Mouse (Mus musculus) stomach, embryonic 16.5 days (tissue): ENCODE measurements at regions not wholly inside any gene's neighbourhood (a gene's known extent, or its start where the extent isn't known, plus 50 kb on each side); places are given as distances from the start of the nearest gene placed in this dataset.

Experiments
- ATAC-seq: fragments of 200-750 bp; cut with Nextera tagmentation; 2 replicates; pipeline ENCODE4 v1.8.0; 2017; ENCODE audit warnings: moderate number of reproducible peaks, moderate TSS enrichment; ENCODE audit not compliant: insufficient read depth, low FRiP score
- H3K27ac ChIP-seq: fragments of 300-500 bp; sonication (generic); 2 replicates; pipeline ENCODE4 v1.5.1; 2014; ENCODE audit warnings: low read length
- H3K27me3 ChIP-seq: fragments of 300-500 bp; sonication (generic); 2 replicates; pipeline ENCODE4 v1.6.1; 2014; ENCODE audit warnings: low read length, control low read depth, mixed read lengths; ENCODE audit not compliant: control insufficient read depth, insufficient read depth
- H3K36me3 ChIP-seq: fragments of 300-500 bp; sonication (generic); 2 replicates; pipeline ENCODE4 v1.6.1; 2014; ENCODE audit warnings: low read length; ENCODE audit not compliant: control insufficient read depth, insufficient read depth
- H3K4me1 ChIP-seq: fragments of 300-500 bp; sonication (generic); 2 replicates; pipeline ENCODE4 v1.6.1; 2014; ENCODE audit warnings: low read length, control low read depth, mixed read lengths; ENCODE audit not compliant: control insufficient read depth, insufficient read depth
- H3K4me2 ChIP-seq: fragments of 300-500 bp; sonication (generic); 2 replicates; pipeline ENCODE4 v1.6.1; 2014; ENCODE audit warnings: low read depth, low read length, mixed read lengths
- H3K4me3 ChIP-seq: fragments of 300-500 bp; sonication (generic); replicated peaks from 2 replicates; pipeline ENCODE4 v1.5.1; 2014; ENCODE audit warnings: mild to moderate bottlenecking, low read length
- H3K9ac ChIP-seq: fragments of 300-500 bp; sonication (generic); 2 replicates; pipeline ENCODE4 v1.6.1; 2014; ENCODE audit warnings: low read length
- H3K9me3 ChIP-seq: fragments of 300-500 bp; sonication (generic); replicated peaks from 2 replicates; pipeline ENCODE4 v1.6.1; 2016; ENCODE audit warnings: low read length, control low read depth; ENCODE audit not compliant: control insufficient read depth
- WGBS: fragments of 180-500 bp; shearing (Covaris S2); extraction: QIAGEN DNeasy Blood & Tissue Kit; methylation state at CpG from one replicate; pipeline ENCODE4 v1.1.7; 2014; 5-methylcytosine and 5-hydroxymethylcytosine counted together

DNA sequence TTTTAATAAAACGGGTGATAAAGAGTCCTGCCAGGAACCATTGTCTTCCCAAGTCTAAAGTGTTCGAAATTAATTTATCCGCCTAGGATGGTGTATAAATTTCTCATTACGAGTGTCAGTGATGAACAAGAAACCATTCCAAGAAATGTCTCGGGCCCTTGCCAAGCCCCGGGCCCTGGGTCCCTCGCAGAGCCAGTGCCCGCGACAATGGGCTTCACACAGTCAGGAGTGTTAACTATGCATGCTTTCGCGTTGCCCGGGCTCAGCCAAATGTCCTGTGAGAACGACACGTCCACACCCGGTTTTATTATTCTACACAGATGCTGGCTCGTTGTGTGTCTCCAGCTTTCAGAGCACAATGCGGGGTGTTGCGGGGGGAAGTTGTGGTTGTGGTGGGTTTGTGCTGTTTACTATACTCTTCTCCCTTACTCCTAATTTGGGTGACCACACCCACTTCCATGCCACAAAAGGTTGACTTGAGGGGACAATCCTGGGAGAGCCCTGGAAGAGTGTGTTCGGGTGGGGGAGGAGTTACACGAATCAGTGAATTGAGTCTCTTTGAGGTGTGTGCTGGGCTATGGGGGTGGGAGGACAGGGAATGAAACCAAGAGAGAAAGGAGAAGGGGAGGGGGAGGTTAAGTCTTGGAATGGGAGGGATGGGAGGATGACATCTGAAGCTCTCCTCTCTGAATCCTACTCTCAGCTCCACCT is 166.5 kb downstream of the Inhbb start:
- no peak for ATAC-seq
- H3K27me3 ChIP-seq: no peaks in the 10 kb centered on the region
- 83% methylated on average over 20 of the region's 20 CpGs for WGBS
- no peak overlapping the region for H3K27ac ChIP-seq
- no peaks in the 10 kb centered on the region for H3K9me3 ChIP-seq
- H3K9ac ChIP-seq: no peak overlapping the region
- no peaks in the 10 kb centered on the region for H3K36me3 ChIP-seq
- H3K4me1 ChIP-seq: no peaks in the 10 kb centered on the region
- H3K4me2 ChIP-seq: no peak overlapping the region
- no peak overlapping the region for H3K4me3 ChIP-seq

DNA sequence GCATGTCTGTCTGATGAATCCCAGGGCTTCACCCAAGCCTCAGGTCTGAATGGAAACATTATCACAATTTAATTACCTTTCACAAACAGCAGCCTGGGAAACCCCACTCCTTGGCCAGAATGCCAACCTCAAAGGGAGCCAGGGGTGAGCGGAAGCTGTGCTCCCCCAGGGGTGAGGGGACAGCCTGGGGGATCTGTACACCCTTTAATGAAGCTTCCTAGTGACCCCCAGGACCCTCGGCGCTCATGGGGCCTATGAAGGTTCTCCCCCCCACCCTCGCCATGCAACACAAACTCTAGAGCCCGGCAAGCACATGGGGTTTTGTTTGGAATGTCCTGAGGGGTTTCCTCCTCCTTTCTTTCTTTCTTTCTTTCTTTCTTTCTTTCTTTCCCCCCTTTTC is 167.1 kb downstream of the Inhbb start:
- H3K9ac ChIP-seq: no peak overlapping the region
- 91% methylated on average over 5 of the region's 5 CpGs for WGBS

DNA sequence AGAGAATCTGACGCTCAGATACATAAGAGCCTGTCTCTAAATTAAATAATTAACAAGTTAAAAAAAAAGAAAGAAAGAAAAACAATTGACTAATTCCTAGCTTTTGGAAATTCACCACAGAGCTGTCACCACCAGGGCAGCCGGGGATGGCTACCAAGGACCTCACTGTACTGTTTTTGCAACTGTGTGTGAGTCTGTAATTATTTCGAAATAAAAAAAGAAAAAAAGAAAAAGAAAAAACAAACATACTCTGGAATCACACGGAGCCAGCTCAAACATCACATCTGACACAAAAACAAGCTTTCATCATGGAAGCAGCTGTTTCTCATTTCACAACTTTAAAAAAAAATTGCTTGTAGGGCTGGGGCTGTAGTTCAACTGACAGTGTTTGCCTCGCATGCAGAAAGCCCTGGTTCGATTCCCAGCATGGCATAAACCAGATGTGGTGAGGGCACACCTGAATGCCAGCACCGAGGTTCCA is 168.6 kb downstream of the Inhbb start:
- WGBS: 58% methylated on average over 7 of the region's 7 CpGs
- no peak for ATAC-seq

More for the DNA sequence above, 167.1 kb downstream of the Inhbb start:
- H3K9me3 ChIP-seq: no peaks in the 10 kb centered on the region
- no peak for ATAC-seq
- H3K36me3 ChIP-seq: no peaks in the 10 kb centered on the region
- no peak overlapping the region for H3K4me3 ChIP-seq
- H3K4me2 ChIP-seq: no peak overlapping the region
- no peak overlapping the region for H3K27ac ChIP-seq
- no peaks in the 10 kb centered on the region for H3K27me3 ChIP-seq
- no peaks in the 10 kb centered on the region for H3K4me1 ChIP-seq

DNA sequence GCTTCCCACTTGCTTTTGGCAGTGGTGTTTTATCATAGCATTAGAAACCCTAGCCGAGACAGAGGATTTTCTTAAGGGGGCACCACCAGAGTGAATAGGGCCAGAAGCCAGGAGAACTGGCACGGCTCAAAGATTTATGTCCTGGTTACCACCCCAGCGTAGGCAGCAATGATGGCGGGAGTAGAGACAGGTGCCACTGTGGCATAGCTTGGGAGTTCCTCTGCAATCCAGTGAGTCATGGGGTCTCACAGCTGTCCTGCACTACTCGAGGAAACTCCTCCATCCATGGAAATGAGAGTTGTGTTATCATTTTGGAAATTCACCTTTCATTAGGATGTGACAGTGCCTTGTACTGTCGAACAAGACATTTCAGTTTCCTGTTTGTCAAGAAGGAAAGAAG is 169.6 kb downstream of the Inhbb start:
- Histone ChIP-seq H3K36me3 (no peaks in the 10 kb centered on the region), H3K4me1 (no peaks in the 10 kb centered on the region), H3K4me3 (no peak overlapping the region), H3K9me3 (no peaks in the 10 kb centered on the region), H3K9ac (no peak overlapping the region), H3K27me3 (no peaks in the 10 kb centered on the region), H3K4me2 (no peak overlapping the region), H3K27ac (no peak overlapping the region)
- ATAC-seq: no peak
- WGBS: 81% methylated on average over 6 of the region's 6 CpGs

More for the DNA sequence above, 168.6 kb downstream of the Inhbb start:
- Histone ChIP-seq H3K4me3 (no peak overlapping the region), H3K27me3 (no peaks in the 10 kb centered on the region), H3K36me3 (no peaks in the 10 kb centered on the region), H3K27ac (no peak overlapping the region), H3K4me1 (no peaks in the 10 kb centered on the region), H3K9me3 (no peaks in the 10 kb centered on the region), H3K4me2 (no peak overlapping the region), H3K9ac (no peak overlapping the region)

DNA sequence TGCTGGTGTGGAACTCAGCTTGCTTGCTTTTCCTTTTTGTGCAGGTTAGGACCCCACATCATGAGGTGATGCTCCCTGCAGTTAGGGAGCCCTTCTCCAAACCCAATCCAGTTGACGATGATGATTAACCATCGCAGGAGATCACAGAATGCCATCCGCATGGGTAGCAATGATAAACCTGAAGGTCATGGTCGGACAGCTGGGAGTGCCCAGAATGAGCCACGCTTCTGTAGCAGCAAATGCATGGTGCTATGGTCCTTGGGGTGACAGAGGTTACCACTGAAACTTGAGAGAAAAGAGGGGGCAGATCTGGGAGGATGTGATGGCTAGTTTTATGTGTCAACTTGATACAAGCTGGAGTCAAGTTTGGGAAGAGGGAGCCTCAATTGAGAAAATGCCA is 170.3 kb downstream of the Inhbb start:
- H3K27ac ChIP-seq: no peak overlapping the region
- no peak overlapping the region for H3K4me3 ChIP-seq
- H3K4me2 ChIP-seq: no peak overlapping the region
- H3K36me3 ChIP-seq: no peaks in the 10 kb centered on the region
- no peaks in the 10 kb centered on the region for H3K9me3 ChIP-seq
- no peak overlapping the region for H3K9ac ChIP-seq
- 93% methylated on average over 5 of the region's 5 CpGs for WGBS
- H3K27me3 ChIP-seq: no peaks in the 10 kb centered on the region
- no peak for ATAC-seq
- H3K4me1 ChIP-seq: no peaks in the 10 kb centered on the region

DNA sequence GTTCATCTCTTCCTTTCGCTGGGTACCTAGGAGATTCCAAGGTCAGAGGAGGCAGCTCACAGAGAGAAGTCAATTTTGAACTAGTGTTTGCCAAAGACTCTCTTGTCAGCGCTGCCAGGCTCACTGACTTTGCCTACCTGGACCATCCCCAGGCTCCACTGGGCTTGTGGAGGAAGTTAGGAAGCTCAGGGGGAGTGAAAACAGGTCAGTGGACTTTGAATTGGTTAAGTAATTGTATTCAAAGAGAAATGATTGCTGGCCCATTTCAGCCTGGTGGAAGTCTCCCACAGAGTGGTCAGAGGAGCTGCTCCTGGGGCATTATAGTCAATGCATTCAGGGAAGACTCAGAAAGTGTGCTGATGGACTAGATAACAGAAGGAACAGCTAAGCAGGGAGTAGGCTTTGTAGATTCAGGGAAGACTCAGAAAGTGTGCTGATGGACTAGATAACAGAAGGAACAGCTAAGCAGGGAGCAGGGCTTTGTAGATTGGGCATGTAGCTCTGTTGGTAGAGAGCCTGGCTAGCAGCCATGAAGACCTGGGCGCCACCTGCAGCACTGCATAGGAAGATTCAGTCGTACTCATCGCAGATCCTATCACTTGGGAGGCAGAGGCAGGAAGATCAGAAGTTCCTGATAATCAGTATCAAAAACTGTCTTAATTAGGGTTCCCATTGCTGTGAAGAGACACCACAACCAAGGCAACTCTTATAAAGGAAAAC is 173.1 kb downstream of the Inhbb start:
- no peak for ATAC-seq
- Histone ChIP-seq H3K27me3 (no peaks in the 10 kb centered on the region), H3K36me3 (no peaks in the 10 kb centered on the region), H3K4me3 (no peak overlapping the region), H3K9me3 (no peaks in the 10 kb centered on the region), H3K9ac (no peak overlapping the region), H3K4me1 (no peaks in the 10 kb centered on the region), H3K4me2 (no peak overlapping the region), H3K27ac (no peak overlapping the region)
- 80% methylated on average over 5 of the region's 5 CpGs for WGBS

DNA sequence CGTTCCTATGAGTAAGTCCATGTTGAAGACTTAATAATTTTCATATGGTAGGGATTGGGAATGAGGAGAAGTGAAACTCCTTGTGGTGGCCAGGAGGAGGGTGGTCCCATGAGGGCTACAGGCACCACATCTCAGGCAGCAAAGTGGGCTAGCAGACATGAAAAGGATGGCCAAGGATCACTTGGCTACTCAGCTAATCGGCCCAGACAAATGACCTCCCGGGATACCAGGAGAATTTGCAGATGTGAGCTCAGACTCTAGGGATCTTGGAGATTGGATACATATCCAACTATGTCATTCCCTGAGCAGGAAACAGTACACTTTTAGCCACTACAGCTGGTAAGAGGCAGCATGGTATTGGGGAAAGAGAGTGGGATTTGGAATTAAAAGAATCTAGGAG is 174.9 kb downstream of the Inhbb start:
- no peak for ATAC-seq
- no peak overlapping the region for H3K9ac ChIP-seq
- H3K4me3 ChIP-seq: no peak overlapping the region
- H3K36me3 ChIP-seq: no peaks in the 10 kb centered on the region
- no peak overlapping the region for H3K4me2 ChIP-seq
- H3K4me1 ChIP-seq: no peaks in the 10 kb centered on the region
- H3K9me3 ChIP-seq: no peaks in the 10 kb centered on the region
- H3K27me3 ChIP-seq: no peaks in the 10 kb centered on the region
- no peak overlapping the region for H3K27ac ChIP-seq
- 60% methylated on average over 3 of the region's 3 CpGs for WGBS

DNA sequence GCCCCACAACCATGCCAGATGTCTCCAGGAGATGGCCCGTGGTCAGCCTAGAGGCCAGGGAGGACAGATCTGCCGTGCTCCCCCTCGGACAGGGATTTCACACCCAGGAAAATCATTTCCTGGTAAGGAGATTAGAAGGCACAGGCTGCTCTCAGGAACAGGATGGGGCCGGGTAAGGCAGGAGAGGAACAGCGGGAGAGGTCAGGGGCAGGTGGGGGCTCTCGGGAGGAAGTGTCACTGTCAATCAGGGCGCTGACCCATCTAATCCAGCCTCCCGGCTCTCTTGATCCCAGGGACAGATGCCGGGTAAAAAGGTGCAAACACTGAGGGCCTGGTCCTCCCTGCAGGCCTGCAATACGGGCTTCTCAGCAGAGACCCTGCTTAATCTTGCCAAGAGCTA is 183.6 kb downstream of the Inhbb start:
- Histone ChIP-seq H3K27ac (no peak overlapping the region), H3K9ac (no peak overlapping the region), H3K36me3 (no peaks in the 10 kb centered on the region), H3K9me3 (no peaks in the 10 kb centered on the region), H3K4me3 (no peak overlapping the region), H3K27me3 (no peaks in the 10 kb centered on the region), H3K4me2 (no peak overlapping the region), H3K4me1 (no peaks in the 10 kb centered on the region)
- 33% methylated on average over 10 of the region's 10 CpGs for WGBS
- ATAC-seq: no peak

DNA sequence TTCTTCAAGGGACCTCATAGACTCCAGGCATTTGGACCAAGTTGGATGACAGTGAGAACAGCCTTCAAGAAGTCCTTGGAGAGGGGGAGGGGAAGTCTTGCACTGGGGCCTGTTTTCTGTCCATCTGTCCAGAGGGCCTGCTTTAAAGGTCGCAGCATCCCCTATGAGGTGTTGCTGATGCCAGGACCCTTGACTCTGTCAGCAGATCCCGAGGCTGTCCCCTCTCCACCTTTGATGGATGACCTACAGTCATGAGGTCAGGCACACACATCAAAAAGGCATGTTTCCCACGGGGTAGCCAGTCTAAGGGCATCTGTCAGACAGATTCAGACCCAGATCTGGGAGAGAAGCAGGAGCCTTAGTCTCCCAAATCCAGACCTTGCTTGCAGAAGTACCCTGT is 183.4 kb upstream of the Gli2 start:
- no peaks in the 10 kb centered on the region for H3K27me3 ChIP-seq
- H3K27ac ChIP-seq: no peak overlapping the region
- no peak overlapping the region for H3K4me2 ChIP-seq
- H3K4me1 ChIP-seq: no peaks in the 10 kb centered on the region
- 35% methylated on average over 3 of the region's 3 CpGs for WGBS
- no peak overlapping the region for H3K9ac ChIP-seq
- no peak overlapping the region for H3K4me3 ChIP-seq
- ATAC-seq: no peak
- no peaks in the 10 kb centered on the region for H3K36me3 ChIP-seq
- peaks cover 6% of the 10 kb centered on the region; the same call in 1 of the 2 replicates for H3K9me3 ChIP-seq
